Mouse (Mus musculus) fat pad, adult 2 months (tissue): ENCODE measurements around the gene Gm5591.
"Not testable (repeated sequence)": the region's sequence is repeated elsewhere in the genome, so short reads cannot be mapped to it uniquely, and the experiment has no call there.

Source experiments
- DNase-seq: peaks from one replicate; pipeline ENCODE4 v3.0.0-alpha.2; 2011; ENCODE audit warnings: low read depth, low spot score; ENCODE audit errors: extremely low read depth

Gene Gm5591

GRCm38 (mm10) chr7:38528093-38528492 is at the start of gene Gm5591:
Gene Gm5591, minus strand, starts transcription at chr7:38528193.
- DNase-seq: not testable (repeated sequence)

- DNase-seq: not testable (repeated sequence)
Observed at GRCm38 (mm10) chr7:38488468-38488867, 39.5 kb downstream of the Gm5591 start.
